Mouse (Mus musculus) forebrain, postnatal 0 days (tissue): ENCODE results near the gene Nfix. TPM values are rescaled to one million over a fixed set of nuclear protein-coding genes. Genes with fewer than 3 reads are reported as not detected.
"Not testable (repeated sequence)": the region's sequence is repeated elsewhere in the genome, so short reads cannot be mapped to it uniquely, and the experiment has no call there.

Experiments used
- ATAC-seq: fragments of 200-750 bp; cut with Nextera tagmentation; 2 replicates; pipeline ENCODE4 v1.8.0; 2017; ENCODE audit warnings: mild to moderate bottlenecking, moderate library complexity
- DNase-seq: peaks from one replicate; pipeline ENCODE4 v3.0.0-alpha.2; 2015
- H3K27ac ChIP-seq: fragments of 300-500 bp; sonication (generic); 2 replicates; pipeline ENCODE4 v1.5.1; 2014; ENCODE audit warnings: low read depth, mild to moderate bottlenecking, antibody characterized with exemption, low read length, moderate library complexity, mixed read lengths
- H3K27me3 ChIP-seq: fragments of 300-500 bp; sonication (generic); 2 replicates; pipeline ENCODE4 v1.6.1; 2014; ENCODE audit warnings: mild to moderate bottlenecking, low read length, mixed read lengths; ENCODE audit not compliant: insufficient read depth
- H3K36me3 ChIP-seq: fragments of 300-500 bp; sonication (generic); 2 replicates; pipeline ENCODE4 v1.6.1; 2014; ENCODE audit warnings: mild to moderate bottlenecking, moderate library complexity; ENCODE audit not compliant: insufficient read depth
- H3K4me1 ChIP-seq: fragments of 300-500 bp; sonication (generic); 2 replicates; pipeline ENCODE4 v1.6.1; 2014; ENCODE audit warnings: antibody characterized with exemption; ENCODE audit not compliant: insufficient read depth
- H3K4me2 ChIP-seq: fragments of 300-500 bp; sonication (generic); 2 replicates; pipeline ENCODE4 v1.6.1; 2014; ENCODE audit warnings: low read depth, mild to moderate bottlenecking, moderate library complexity
- H3K4me3 ChIP-seq: fragments of 300-500 bp; sonication (generic); 2 replicates; pipeline ENCODE4 v1.5.1; 2014; ENCODE audit warnings: low read depth, low read length, mixed read lengths
- H3K9ac ChIP-seq: fragments of 300-500 bp; sonication (generic); 2 replicates; pipeline ENCODE4 v1.6.1; 2014; ENCODE audit warnings: mild to moderate bottlenecking
- H3K9me3 ChIP-seq: fragments of 300-500 bp; sonication (generic); 2 replicates; pipeline ENCODE4 v1.6.1; 2016; ENCODE audit warnings: low read length
- CTCF ChIP-seq: sonication (generic); IDR thresholded peaks from 2 replicates; pipeline ENCODE4 v1.5.1; 2016; ENCODE audit warnings: antibody characterized with exemption, control low read depth, low read depth
- WGBS: fragments of 180-500 bp; shearing (Covaris S2); extraction: QIAGEN DNeasy Blood & Tissue Kit; methylation state at CpG from one replicate; pipeline ENCODE4 v1.1.7; 2014; 5-methylcytosine and 5-hydroxymethylcytosine counted together
- polyA plus RNA-seq: library from polyadenylated mRNA; unstranded; fragments of >200 nt; fragmentation: Nextera tagmentation; extraction: Ambion mirVana; gene quantifications from 2 replicates; pipeline ENCODE4 v1.2.1, GENCODE M21; 2015
- total RNA-seq: library from RNA; depleted of rRNA; stranded (reverse); fragments of >200 nt; gene quantifications from 2 replicates; pipeline ENCODE4 v1.2.3, GENCODE M21; 2014

Gene Nfix
- total and polyA plus RNA-seq, 2 experiments from 2014 or later: 111 to 376 TPM

- ATAC-seq (no peak), DNase-seq (no peak)
- H3K9me3 ChIP-seq: no peaks in the 10 kb centered on the region
- no peak overlapping the region for H3K4me2 ChIP-seq
- no peak overlapping the region for H3K4me3 ChIP-seq
- H3K27ac ChIP-seq: no peak overlapping the region
- peaks cover 38% of the 10 kb centered on the region for H3K36me3 ChIP-seq
- H3K4me1 ChIP-seq: no peaks in the 10 kb centered on the region
- no peak overlapping the region for H3K9ac ChIP-seq
- TF ChIP-seq CTCF: no peak
- no peaks in the 10 kb centered on the region for H3K27me3 ChIP-seq
- WGBS: 94% methylated on average over 5 of the region's 5 CpGs
Measured at GRCm38 (mm10) chr8:84677305-84677704, 122.8 kb downstream of the Nfix start.

- WGBS: 95% methylated on average over 5 of the region's 5 CpGs
- not testable (repeated sequence) for ATAC-seq, H3K27ac ChIP-seq, H3K27me3 ChIP-seq, H3K4me2 ChIP-seq, DNase-seq, H3K4me1 ChIP-seq, H3K9ac ChIP-seq, H3K4me3 ChIP-seq, H3K9me3 ChIP-seq
- H3K36me3 ChIP-seq: peaks cover 44% of the 10 kb centered on the region
Measured at GRCm38 (mm10) chr8:84670295-84671006, 129.7 kb downstream of the Nfix start.

- H3K9ac ChIP-seq: no peak overlapping the region
- no peaks in the 10 kb centered on the region for H3K27me3 ChIP-seq
- H3K4me3 ChIP-seq: no peak overlapping the region
- no peak overlapping the region for H3K27ac ChIP-seq
- no peaks in the 10 kb centered on the region for H3K4me1 ChIP-seq
- no peak overlapping the region for H3K4me2 ChIP-seq
- ATAC-seq (no peak), DNase-seq (no peak)
- TF ChIP-seq CTCF: no peak
- no peaks in the 10 kb centered on the region for H3K9me3 ChIP-seq
- WGBS: 80% methylated on average over 6 of the region's 6 CpGs
- peaks cover 32% of the 10 kb centered on the region for H3K36me3 ChIP-seq
Measured at GRCm38 (mm10) chr8:84668731-84669485, 131.2 kb downstream of the Nfix start.

GRCm38 (mm10) chr8:84668081-84668480 is 132.1 kb downstream of the Nfix start:
- H3K4me2 ChIP-seq: no peak overlapping the region
- TF ChIP-seq CTCF: no peak
- WGBS: 87% methylated on average over 1 of the region's 1 CpGs

GRCm38 (mm10) chr8:84665385-84665893 is 134.7 kb downstream of the Nfix start:
- Histone ChIP-seq H3K27ac (peak overlapping the region; percentile 72), H3K4me1 (peaks cover 7% of the 10 kb centered on the region), H3K4me2 (peak overlapping the region; percentile 62), H3K9me3 (no peaks in the 10 kb centered on the region), H3K27me3 (no peaks in the 10 kb centered on the region), H3K36me3 (peaks cover 13% of the 10 kb centered on the region; the same call in 1 of the 2 replicates), H3K9ac (peak overlapping the region; percentile 56), H3K4me3 (peak overlapping the region; percentile 48)
- no peak; the same call in 1 of the 2 replicates for TF ChIP-seq CTCF
- DNase-seq (no peak), ATAC-seq (peak; percentile 17)
- WGBS: 3% methylated on average over 14 of the region's 14 CpGs

More at GRCm38 (mm10) chr8:84668081-84668480, 132.1 kb downstream of the Nfix start:
- ATAC-seq: no peak
- peaks cover 5% of the 10 kb centered on the region for H3K4me1 ChIP-seq
- H3K36me3 ChIP-seq: peaks cover 25% of the 10 kb centered on the region
- H3K9ac ChIP-seq: no peak overlapping the region
- H3K27ac ChIP-seq: no peak overlapping the region
- no peaks in the 10 kb centered on the region for H3K27me3 ChIP-seq
- H3K9me3 ChIP-seq: no peaks in the 10 kb centered on the region
- no peak for DNase-seq
- H3K4me3 ChIP-seq: no peak overlapping the region

- peak; percentile 73 for ATAC-seq
- TF ChIP-seq CTCF: peak; percentile 75
- Histone ChIP-seq H3K36me3 (peaks cover 7% of the 10 kb centered on the region; the same call in 1 of the 2 replicates), H3K9ac (peak overlapping the region; percentile 56), H3K4me3 (peak overlapping the region; percentile 48), H3K4me1 (peaks cover 7% of the 10 kb centered on the region), H3K4me2 (peak overlapping the region; percentile 62), H3K9me3 (no peaks in the 10 kb centered on the region), H3K27me3 (no peaks in the 10 kb centered on the region), H3K27ac (peak overlapping the region; percentile 72)
- WGBS: 1% methylated on average over 29 of the region's 29 CpGs
- peak; percentile 91 for DNase-seq
Measured at GRCm38 (mm10) chr8:84664566-84665384, 135.4 kb downstream of the Nfix start.
